Mouse (Mus musculus): ENCODE data around the gene Duxf3.
"Not testable (repeated sequence)": the region's sequence is repeated elsewhere in the genome, so short reads cannot be mapped to it uniquely, and the experiment has no call there.

The Duxf3 gene

DNA sequence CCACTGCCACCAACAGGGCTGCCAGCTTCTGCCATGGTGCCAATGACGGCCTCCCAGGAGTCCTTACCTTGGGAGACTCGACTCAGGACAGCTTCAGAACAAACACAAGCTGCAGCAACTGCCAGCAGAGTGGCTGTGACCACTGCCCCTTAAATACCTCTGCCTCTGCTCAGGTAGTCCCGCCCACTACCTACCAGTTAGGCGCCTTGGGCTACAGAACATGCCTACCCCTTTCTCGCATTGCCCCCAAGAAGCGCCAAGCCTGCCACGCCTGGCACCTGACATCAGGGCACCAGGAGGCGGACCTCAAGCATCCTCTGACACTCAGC, at the start of gene Duxf3:
Gene Duxf3, minus strand, starts transcription at position 35 of the 329 bp plus-strand sequence.
- peak in 1 of 2 experiments; percentile 39 for DNase-seq

DNA sequence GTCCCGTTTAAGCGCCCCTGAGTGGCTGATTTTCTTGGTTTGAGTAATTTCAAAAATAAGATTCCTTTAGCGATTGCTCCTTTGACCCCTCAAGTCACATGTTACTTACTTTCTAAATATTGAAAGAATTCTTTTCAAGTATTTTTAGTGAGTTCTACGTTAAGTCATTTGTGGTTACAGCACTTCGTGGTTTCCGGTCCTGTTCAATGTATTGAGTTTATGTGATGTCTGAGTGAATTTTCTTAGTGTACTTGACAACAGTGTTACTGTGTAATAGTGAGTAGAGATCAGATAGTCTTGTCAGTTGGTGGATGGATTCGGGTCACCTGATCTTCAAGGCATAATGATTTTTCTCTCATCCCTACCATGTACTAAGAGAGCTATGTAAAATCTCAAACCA, 49.8 kb upstream of the Duxf3 start:
- DNase-seq = no peak

DNA sequence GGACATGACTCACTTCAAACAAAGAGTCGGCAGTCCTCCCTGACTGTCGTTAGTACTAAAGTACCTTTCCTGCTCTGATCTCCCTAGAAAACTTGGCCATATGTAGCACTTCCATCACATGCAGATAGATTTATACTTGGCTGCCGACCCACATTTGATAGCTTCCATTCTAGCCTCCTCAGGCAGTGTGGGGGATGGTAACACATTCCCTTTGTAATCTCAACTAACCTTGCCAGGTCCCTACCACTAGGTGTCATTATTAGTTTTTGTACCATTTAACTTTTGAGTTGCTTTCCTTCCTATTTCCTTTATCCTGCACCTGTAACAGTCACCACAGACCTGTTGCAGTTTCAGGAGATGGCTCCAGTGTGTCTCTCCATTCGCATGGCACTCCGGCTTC, 26.0 kb upstream of the Duxf3 start:
- DNase-seq = no peak

DNA sequence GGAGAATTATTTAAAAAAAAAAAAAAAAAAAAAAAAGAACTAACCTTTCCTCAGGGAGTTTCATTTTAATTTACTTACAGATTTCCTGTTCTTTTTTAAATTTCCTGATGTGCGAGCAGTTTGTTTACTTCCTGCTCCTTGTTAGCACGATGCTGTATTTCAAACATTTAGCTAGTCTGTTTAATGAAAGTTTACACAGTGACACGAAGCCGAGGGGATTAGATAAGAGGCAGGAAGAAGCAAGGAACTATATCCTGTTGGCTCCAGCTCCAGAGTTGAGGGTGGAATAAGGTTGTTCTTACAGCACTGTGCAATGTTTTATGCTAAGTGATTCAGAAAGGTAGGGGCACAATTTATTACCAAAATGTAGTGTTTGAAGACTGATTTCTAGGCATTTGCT, 23.5 kb upstream of the Duxf3 start:
- peak in 1 of 2 experiments; percentile 36 for DNase-seq

DNA sequence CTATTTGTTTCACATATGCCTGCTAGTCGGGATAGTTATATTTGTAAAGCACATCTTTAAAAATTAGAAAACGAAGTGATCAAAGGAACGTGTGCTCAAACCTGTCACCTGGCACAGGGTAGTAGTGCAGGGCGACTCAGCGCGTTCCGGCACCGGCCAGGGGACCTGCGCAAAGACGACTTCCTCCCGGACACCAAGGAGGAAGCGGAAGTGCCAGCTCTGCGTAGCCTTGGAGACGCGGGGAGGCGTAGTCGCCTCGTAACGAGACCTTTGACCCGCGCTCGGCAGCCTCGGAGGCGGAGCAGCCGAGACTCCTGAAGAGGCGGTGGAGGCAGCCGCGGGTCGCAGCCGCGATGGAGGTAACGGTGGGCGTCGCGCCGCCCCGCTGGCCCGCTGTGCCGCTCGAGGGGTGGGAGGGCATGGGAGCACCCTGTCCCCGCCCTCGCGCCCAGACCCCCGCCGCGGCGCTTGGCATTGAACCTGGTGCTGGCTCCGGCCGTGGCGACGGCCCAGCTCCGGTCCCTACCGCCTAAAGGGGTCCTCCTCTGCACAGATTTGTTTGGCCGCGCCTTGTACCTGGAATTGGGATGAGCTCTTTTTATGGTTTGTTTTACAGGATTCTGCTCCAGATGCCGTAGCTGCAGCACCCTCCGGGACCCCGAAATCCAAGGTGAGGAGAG, 22.9 kb upstream of the Duxf3 start, which contains the start of gene Gcc2:
Gene Gcc2, plus strand, starts transcription at position 285 of the 680 bp plus-strand sequence.
- peak; percentile 94 to 96 for DNase-seq

DNA sequence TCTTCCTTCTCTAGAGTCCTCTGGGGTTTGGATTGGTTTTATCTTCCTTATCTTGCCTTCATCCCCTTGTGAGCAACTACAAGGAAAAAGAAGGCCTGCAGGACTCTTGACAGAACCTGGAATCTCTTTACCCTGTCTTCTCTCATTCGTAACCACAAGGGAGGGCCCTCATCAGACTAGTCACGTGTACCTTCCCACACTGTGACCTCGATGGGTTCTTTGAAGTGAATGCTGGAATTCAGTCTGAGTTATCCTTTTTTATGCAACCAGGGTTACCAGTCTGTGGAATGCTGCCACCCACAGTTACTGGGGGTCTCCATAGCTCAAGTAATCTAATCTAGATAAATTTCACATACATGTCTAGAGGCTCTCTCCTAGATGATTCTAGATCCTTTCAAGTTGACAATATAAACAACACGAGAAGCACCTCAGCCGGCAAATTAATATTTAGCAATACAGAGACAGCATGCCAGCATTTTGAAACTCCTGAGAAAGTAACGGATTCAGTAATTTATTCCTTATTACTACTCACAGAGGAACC, 22.2 kb upstream of the Duxf3 start:
- DNase-seq = no peak

DNA sequence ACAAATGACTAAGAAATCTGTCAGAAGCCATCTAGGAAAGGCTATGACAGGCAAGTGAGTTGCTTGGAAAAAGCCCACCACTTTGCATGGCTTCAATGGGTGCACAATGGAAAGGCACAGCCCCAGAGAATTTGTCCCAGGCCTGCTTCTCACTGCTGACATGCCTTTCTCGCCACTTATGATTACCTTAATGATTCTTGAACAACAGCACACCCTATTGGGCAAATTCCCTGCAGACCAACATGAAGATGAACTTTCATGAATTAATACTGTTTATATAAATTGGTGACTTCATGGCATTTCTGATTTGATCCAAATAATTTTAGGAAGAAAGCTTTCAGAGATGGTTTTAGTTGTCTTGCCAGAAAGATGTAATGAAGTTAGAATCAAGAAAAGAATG, 17.1 kb upstream of the Duxf3 start:
- no peak for DNase-seq

DNA sequence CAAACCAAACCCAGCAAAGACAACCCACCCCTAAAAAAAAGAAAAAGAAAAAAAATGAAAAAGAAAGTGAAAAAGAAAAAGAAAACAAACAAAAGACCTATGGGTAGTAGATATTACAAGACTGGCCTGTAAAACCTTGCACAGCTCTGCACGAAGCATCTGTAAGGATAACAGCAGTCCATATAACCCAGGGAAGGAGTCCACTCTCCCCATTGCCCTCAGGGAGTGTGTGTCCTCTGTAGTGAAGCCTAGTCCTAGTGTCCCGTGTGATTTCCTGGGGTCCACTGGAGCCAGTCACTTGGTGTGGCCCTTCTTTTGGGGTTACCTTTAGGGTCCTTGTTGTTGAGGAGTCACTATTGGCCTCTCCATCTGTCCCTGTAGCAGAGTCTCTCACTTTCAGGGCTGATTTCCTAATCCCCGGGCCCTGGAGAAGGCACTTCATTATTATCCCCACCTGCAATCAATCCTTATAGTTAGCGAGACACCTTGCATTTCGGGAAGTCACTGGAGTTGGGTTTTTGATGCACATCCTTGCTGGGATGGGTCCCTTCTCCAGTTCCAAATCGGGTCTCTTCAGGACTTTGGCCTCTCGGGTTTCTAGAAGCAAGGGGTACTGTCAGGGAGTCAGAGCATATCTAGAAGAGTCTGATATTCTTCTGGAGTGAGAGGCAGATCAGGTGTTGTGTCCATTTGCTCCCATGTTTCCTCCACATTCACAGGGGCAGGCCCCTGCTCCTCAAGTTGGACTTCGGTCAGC, 6.7 kb upstream of the Duxf3 start:
- DNase-seq = peak; percentile 69 to 72

DNA sequence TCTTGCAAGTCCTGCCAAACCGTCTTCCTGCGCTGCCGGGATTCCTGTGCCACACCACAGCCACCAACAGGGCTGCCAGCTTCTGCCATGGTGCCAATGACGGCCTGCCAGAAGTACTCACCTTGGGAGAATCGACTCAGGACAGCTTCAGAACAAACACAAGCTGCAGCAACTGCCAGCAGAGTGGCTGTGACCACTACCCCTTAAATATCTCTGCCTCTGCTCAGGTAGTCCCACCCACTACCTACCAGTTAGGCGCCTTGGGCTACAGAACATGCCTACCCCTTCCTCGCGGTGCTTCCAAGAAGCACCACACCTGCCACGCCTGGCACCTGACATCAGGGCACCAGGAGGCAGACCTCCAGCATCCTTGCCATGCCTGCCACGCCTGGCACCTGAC, 4.1 kb upstream of the Duxf3 start, which contains the start of gene Gm4981:
Gene Gm4981, minus strand, starts transcription at position 89 of the 400 bp plus-strand sequence.
- DNase-seq = no peak

DNA sequence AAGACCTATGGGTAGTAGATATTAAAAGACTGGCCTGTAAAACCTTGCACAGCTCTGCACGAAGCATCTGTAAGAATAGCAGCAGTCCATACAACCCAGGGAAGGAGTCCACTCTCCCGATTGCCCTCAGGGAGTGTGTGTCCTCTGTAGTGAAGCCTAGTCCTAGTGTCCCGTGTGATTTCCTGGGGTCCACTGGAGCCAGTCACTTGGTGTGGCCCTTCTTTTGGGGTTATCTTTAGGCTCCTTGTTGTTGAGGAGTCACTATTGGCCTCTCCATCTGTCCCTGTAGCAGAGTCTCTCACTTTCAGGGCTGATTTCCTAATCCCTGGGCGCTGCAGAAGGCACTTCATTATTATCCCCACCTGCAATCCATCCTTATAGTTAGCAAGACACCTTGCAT, 2.5 kb upstream of the Duxf3 start:
- peak; percentile 30 to 45 for DNase-seq

DNA sequence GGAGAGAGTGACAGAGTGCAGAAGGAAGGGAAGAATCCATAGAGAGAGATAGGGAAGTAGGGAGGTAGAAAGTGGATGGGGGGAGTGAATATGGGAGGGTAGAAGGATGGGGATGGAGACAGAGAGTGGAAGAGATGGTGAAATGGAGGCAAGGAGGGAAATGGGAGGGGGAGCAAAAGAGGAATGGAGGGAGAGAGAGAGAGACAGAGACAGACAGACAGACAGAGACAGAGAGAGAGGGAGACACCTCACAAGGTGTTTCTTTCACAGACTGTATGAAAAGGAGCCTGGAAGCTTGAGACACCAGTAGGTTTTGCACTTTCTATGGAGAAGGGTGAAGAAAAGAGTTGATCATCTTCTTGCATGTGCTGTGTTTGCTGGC, 1.3 kb upstream of the Duxf3 start:
- DNase-seq = not testable (repeated sequence)

DNA sequence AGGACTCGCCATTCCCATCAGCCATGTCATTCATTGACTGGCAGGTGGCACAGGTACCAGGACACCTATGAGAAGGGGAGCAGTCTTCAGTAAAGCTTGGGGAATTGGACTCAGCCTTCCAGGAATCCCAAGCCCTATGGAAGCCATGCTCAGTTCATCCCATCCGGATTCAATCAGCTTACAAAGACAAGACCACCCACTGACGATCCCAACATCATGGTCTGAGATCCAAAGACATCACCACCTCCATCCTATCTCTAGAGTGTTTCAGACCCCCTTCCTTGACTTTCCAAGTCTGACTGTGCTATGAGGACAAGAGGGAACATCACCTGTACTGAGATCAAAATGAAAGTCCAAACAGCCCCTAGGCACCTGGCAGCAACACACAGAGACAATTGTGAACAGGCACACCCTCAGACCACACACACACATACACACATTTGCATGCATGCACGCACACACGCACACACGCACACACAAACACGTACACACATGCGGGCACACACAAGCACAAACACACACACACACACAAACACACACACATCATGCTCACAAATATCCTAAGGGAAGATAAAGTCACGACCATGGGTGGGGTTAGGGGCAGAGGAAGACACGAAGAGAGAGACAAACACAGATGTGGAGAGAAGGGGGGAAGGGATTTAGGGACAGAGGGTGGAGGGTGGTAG, 722 bp upstream of the Duxf3 start:
- DNase-seq = peak; percentile 46 to 58

DNA sequence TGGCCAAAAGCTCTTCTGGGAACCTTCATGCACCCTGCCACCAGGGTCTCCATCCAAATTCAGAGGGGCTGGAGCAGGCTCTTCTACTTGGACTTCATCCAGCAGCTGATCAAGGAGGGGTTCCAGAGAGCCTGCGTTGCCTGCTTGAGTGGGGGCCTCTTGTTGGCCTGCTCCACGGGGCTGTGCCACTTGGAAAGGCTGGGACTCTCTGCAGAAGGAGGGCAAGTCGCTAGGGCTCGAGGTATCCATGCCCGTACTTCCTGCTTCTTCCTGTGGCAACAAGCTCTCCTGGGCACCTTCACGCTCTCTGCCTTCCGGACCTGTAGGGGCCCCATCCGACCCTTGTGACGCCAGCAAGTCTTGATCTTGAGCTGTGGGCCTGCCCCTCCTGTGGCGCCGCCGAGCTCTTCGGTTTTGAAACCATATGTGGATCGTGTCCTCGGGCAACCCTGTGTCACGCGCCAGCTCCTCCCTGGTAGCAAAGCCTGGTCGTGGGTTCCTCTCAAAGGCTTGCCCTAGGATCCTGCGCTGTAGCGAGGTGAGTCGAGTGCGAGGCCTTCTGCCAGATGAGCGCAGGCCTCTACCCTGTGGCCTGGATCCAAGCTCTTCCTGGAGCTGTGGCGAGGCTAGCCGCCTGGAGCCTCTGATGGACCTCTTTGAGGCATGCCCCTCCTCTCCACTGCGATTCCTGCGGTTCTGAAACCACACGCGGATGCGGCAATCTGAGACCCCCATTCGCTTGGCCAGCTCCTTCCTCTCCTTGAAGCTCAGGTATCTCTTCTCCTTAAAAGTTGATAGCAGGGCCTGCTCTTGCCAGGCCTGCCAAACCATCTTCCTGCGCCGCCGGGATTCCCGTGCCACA, 465 bp downstream of the Duxf3 start:
- peak; percentile 80 to 86 for DNase-seq

DNA sequence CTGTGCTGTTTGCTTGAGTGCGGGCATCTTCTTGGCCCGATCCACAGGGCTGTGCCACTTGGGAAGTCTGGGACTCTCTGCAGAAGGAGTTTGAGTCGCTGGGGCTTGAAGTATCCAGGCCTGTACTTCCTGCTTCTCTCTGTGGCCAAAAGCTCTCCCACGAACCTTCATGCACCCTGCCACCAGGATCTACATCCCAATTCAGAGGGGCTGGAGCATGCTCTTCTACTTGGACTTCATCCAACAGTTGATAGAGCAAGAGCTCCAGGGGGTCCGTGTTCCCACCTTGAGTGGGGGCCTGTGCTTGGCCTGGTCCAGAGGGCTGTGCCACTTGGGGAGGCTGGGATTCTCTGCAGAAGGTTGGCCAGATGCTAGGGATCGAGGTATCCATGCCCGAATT, 1.4 kb downstream of the Duxf3 start:
- DNase-seq = peak; percentile 59 to 62

DNA sequence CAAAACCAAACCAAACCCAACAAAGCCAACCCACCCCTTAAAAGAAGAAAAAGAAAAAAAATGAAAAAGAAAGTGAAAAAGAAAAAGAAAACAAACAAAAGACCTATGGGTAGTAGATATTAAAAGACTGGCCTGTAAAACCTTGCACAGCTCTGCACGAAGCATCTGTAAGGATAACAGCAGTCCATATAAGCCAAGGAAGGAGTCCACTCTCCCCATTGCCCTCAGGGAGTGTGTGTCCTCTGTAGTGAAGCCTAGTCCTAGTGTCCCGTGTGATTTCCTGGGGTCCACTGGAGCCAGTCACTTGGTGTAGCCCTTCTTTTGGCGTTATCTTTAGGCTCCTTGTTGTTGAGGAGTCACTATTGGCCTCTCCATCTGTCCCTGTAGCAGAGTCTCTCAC, 2.5 kb downstream of the Duxf3 start:
- not testable (repeated sequence) for DNase-seq

DNA sequence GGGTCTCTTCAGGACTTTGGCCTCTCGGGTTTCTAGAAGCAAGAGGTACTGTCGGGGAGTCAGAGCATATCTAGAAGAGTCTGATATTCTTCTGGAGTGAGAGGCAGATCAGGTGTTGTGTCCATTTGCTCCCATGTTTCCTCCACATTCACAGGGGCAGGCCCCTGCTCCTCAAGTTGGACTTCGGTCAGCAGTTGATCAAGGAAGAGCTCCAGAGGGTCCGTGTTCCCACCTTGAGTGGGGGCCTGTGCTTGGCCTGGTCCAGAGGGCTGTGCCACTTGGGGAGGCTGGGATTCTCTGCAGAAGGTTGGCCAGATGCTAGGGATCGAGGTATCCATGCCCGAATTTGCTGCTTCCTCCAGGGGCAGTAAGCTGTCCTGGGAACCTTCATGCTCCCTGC, 4.7 kb downstream of the Duxf3 start:
- peak; percentile 63 to 72 for DNase-seq

DNA sequence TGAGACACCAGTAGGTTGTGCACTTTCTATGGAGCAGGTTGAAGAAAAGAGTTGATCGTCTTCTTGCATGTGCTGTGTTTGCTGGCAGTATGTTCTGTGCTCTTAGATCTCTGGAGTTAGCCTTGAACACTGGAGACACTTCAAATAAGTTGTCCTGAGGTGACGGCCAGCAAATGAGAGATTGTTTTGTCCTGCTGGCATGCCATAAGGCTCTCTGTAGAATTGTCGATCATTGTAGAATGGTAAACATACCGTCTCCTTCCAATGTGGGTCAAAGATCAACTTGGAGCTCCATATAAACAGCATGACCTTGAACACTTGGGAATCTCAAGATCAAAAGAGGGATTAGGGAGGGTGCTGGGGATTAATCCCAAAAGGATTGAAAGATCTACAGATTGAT, 6.1 kb downstream of the Duxf3 start:
- not testable (repeated sequence) for DNase-seq

DNA sequence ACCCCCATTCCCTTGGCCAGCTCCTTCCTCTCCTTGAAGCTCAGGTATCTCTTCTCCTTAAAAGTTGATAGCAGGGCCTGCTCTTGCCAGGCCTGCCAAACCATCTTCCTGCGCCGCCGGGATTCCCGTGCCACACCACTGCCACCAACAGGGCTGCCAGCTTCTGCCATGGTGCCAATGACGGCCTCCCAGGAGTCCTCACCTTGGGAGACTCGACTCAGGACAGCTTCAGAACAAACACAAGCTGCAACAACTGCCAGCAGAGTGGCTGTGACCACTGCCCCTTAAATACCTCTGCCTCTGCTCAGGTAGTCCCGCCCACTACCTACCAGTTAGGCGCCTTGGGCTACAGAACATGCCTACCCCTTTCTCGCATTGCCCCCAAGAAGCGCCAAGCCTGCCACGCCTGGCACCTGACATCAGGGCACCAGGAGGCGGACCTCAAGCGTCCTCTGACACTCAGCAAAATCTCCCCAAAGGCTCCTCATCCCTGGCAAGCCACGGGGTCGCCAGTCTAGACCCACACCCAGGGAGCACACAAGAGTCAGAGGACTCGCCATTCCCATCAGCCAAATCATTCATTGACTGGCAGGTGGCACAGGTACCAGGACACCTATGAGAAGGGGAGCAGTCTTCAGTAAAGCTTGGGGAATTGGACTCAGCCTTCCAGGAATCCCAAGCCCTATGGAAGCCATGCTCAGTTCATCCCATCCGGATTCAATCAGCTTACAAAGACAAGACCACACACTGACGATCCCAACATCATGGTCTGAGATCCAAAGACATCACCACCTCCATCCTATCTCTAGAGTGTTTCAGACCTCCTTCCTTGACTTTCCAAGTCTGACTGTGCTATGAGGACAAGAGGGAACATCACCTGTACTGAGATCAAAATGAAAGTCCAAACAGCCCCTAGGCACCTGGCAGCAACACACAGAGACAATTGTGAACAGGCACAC, 7.4 kb downstream of the Duxf3 start, which contains the start of gene AW822073:
Gene AW822073, minus strand, starts transcription at position 104 of the 959 bp plus-strand sequence.
- DNase-seq = peak; percentile 59 to 70

DNA sequence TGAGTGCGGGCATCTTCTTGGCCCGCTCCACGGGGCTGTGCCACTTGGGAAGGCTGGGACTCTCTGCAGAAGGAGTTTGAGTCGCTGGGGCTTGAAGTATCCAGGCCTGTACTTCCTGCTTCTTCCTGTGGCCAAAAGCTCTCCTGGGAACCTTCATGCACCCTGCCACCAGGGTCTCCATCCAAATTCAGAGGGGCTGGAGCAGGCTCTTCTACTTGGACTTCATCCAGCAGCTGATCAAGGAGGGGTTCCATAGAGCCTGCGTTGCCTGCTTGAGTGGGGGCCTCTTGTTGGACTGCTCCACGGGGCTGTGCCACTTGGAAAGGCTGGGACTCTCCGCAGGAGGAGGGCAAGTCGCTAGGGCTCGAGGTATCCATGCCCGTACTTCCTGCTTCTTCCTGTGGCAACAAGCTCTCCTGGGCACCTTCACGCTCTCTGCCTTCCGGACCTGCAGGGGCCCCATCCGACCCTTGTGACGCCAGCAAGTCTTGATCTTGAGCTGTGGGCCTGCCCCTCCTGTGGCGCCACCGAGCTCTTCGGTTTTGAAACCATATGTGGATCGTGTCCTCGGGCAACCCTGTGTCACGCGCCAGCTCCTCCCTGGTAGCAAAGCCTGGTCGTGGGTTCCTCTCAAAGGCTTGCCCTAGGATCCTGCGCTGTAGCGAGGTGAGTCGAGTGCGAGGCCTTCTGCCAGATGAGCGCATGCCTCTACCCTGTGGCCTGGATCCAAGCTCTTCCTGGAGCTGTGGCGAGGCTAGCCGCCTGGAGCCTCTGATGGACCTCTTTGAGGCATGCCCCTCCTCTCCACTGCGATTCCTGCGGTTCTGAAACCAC, 8.3 kb downstream of the Duxf3 start:
- peak; percentile 73 to 84 for DNase-seq

DNA sequence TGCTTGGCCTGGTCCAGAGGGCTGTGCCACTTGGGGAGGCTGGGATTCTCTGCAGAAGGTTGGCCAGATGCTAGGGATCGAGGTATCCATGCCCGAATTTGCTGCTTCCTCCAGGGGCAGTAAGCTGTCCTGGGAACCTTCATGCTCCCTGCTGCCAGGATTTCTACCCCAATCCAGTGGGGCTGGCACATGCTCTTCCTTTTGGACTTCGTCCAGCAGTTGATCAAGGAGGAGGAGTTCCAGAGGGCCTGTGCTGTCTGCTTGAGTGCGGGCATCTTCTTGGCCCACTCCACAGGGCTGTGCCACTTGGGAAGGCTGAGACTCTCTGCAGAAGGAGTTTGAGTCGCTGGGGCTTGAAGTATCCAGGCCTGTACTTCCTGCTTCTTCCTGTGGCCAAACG, 9.3 kb downstream of the Duxf3 start:
- DNase-seq = not testable (repeated sequence)
